Mouse (Mus musculus): ENCODE measurements around the gene 1810009A15Rik.
"Not testable (repeated sequence)": the region's sequence is repeated elsewhere in the genome, so short reads cannot be mapped to it uniquely, and the experiment has no call there.

Gene 1810009A15Rik

GRCm38 (mm10) chr19:8880311-8881033, 8.2 kb upstream of the 1810009A15Rik start, which contains the start of gene Uqcc3:
Gene Uqcc3 (minus strand): TSS chr19:8880923.
- peak; percentile 93 to 95 for DNase-seq

DNA sequence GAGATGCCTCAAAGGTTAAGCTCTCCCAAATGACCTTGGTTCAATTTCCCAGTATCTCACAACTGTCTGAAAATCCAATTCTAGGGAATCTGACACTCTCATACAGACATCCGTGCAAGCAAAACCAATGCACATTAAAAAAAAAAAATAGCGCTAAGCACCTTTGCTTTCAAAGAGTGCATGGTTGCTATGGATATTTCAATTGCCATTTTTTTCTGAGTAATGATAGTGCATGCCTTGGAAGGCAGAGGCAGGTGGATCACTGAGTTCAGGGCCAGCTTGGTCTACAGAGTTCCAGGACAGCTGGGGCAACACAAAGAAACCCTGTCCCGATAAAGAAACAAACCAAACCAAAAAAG, 7.6 kb upstream of the 1810009A15Rik start:
- no peak for DNase-seq

DNA sequence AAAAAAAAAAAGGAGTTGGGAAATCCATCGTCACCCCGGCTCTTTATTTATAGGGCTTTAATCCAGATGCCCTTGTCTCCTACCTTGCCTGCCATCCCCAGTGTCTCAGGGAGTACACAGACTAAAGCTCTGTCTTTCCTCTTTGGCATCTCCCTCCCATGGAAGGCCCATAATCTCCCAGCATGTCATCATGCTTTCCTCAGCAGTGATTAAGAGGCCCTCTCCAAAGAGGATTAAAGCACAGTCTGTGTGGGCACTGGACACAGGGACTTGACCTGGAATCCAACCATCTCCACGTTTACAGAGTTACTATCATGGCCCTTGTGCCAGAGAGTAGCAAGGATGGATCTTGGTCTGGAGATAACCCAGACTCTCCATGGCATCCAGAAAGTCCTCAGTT, 5.0 kb upstream of the 1810009A15Rik start, which contains the start of the genes Lbhd1 and Gm49403:
Gene Lbhd1, plus strand, starts transcription at position 117 of the 400 bp plus-strand sequence.
Gene Gm49403, plus strand, starts transcription at position 315 of the 400 bp plus-strand sequence.
- DNase-seq, result no peak

- DNase-seq, result no peak
These were observed 1.6 kb upstream of the 1810009A15Rik start for GRCm38 (mm10) chr19:8886916-8887584.

DNA sequence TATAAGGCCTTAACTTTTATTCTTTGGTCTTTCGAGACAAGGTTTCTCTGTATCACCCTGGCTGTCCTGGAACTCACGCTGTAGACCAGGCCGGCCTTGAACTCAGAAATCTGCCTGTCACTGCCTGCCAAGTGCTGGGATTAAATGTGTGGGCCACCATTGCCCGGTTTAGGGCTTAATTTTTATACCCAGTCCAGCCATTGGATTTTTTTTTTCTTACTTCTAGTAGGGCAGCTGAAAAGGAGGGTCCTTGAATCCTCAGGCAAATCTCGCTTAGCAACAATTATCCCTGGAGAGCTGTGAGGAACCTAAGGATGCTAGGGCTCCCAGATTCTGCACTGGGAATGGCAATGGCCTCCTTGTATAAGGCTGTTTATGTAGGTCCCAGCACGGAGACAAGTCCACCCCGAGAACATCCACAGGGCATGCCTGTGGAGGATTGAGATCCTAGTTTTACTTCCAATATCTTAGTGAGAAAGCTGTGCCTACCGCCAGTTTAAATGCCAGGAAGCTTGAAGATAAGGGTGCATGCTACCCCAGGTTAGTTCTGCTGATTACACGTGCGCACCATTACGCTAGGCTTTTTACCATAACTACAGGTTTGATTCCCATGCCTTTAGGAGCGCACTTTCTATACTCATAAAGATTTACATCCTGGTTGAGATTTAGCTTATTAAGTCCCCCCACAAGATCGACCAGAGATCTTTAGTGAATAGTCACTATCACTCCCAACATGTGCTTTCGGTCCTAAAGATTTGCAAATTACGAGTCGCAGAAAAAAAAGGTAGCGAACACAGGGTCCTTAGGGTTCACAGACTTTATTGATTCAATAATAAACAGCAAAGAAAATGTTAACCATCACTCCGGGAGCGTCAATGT, 829 bp upstream of the 1810009A15Rik start:
- DNase-seq, result no peak

DNA sequence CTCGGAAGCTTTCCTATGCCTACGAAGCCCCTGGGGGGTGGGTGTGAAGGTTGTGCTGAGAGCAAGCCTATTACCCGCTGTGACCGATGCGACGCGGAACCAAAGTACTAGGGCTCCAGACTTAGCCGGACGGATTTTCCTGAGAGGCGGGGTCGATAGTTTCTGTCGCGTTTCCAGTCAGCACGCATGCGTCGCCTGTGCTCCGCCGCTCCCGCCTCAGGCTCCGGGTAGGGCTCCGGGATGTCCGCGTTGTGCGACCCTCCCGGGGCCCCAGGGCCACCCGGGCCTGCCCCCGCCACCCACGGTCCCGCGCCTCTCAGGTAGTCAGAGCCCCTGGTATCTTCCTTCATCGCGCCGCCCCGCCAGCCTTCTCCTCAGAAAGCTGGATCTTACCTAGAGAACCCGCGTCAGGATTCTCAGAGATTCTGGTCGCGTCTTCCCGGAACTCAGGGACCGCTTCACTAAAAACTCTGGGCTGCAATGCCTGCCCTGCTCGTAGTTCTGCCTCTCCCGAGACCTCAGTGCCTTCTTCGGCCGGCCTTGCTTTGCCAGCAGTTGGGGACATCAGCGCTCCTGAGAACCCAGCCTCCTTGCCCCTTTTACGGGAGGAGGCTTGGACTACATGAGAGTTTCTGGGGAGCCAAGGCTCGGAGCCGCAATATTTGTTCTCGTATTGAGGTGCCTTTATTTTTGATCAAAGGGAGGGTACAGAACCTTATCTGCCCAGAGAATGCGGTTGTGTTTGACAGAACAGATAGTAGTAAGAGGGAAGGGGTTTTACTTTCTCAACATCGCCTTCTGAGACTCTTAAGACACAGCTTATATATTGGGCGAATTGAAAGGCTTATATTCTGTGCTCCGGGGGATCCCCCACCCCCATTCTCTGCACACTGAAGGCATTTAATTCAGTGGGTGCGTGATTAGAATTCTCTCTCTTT, 4.4 kb downstream of the 1810009A15Rik start, which contains the start of gene Ints5:
Gene Ints5, plus strand, starts transcription at position 177 of the 938 bp plus-strand sequence.
- peak; percentile 85 to 90 for DNase-seq

GRCm38 (mm10) chr19:8895397-8895960, 6.8 kb downstream of the 1810009A15Rik start:
- DNase-seq, result no peak

GRCm38 (mm10) chr19:8896231-8896630, 7.6 kb downstream of the 1810009A15Rik start:
- DNase-seq, result not testable (repeated sequence)

- DNase-seq, result peak; percentile 62 to 78
These were observed 8.7 kb downstream of the 1810009A15Rik start for GRCm38 (mm10) chr19:8897211-8897864.

DNA sequence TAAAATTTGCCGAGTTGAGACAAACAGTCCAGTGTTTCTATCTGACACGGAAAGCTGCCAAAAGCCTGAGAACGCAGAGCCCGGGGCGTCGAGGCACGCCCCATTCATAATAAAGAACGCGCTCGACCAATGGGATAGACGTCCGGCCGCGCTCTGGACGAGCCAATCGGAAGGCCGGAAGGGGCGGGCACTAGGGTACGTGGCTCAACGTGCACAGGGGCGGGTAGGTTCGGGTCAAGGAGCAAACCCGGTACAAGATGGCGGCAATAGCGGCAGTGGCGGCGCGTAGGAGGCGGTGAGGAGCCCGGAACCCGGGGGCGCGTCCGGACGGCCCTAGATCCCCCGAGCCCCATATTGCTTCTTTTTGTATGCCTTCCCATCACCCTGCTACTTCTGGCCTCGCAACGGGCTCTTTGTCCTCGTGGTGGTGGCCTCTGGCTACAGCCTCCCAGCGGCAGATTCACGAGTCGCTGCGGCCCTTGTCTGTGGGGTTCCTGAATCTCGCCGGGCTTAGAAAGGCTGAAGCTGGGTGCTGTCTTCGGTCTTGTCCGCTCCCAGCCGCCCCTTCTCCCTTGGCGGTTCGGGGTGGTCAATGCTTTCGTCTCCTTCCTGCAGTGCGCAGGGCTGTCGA, 9.3 kb downstream of the 1810009A15Rik start, which contains the start of gene Ganab:
Gene Ganab, plus strand, starts transcription at position 207 of the 631 bp plus-strand sequence.
- peak; percentile 97 to 99 for DNase-seq

DNA sequence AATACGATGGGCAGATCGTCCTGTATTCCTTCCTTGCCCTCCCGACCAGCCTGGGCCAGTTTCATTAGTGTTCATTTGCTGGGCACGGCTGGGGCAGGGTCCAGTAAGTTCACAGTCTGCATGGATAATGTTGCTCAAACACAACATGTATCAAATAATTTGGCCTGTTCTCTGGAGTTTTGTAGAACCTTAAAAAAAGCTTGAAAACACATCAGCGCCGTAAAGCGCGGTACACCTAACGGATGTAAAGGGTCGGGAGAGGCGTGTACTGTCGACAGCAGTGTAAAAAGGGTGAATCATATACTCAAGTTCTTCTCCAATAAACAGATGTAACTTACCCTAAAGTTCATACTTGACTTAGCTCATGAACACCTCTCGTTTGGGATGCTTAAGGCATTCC, 9.9 kb downstream of the 1810009A15Rik start:
- DNase-seq, result peak; percentile 10 to 46

DNA sequence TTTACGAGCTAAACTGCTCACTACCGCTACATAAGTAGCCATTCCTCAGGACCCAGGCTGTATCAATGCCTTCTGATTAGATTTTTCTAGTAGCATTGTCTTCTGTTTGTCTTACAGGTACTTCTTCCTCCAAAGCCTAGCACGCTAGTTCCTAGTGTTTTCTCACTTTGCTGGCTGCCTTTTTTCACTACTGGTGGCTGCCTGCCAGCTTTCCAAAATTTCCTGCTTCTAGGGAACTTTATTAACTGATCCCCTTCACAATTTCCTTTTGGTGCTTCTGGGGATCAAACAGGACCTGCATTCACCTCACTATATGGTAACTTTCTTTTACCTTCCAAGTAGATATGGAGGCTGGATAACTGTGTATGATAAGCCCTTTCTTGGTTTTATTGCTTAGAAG, 10.4 kb downstream of the 1810009A15Rik start:
- DNase-seq, result peak in 1 of 2 experiments; percentile 38

DNA sequence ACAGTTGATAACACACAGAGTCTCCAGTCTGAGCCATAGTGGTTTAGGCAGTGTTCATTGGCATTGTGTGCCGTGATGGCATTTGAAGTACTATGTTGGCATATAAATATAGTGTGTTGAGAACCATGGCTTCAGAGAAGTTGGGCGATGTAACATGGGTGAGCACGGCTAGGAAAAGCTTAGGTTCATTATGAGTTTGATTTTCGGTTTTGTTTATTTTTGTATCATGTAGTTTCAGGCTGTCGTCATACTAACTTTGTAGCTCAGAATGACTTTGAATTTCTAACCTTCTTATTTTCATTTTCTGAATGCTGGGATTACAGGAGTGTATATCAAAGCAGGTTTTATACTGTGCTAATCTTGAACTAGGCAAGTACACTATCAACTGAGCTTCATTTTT, 14.8 kb downstream of the 1810009A15Rik start:
- no peak for DNase-seq

DNA sequence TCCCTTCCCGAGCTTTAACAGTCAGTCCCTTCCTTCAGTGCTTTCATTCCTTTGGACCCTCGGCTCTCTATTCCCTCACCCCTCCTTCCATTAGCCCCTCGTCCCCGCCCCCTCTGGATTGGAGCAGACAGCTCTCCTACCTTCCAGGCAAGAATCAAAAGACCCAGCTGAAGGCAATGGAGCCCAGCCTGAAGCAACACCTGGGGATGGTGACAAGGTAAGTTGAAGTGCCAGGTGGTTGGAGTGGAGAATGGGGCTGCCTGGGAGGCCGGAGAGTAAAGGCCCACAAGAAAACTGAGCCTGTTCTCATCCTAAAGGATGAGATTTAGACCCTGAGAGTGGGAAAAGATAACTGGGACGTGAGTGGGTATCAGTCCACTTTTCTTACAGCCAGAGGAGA, 19.9 kb downstream of the 1810009A15Rik start:
- DNase-seq, result no peak

DNA sequence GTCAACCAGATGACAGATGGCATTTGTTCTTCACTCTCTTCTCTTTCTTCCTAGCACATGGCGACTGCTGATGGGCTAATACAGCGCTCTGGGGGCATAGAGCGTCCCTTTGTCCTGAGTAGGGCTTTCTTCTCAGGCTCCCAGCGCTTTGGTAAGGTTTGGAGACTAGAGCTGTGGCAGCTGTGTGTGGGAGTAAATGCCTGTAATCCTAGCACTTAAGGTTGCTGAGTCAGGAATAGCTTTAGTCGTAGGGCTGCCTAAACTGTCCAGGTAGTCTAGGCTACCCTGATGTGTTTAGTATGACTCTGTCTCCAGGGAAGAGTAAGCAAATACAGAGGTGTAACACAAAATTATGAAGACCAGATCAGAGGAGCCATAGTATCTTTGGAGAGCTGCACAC, 23.2 kb downstream of the 1810009A15Rik start:
- no peak for DNase-seq

DNA sequence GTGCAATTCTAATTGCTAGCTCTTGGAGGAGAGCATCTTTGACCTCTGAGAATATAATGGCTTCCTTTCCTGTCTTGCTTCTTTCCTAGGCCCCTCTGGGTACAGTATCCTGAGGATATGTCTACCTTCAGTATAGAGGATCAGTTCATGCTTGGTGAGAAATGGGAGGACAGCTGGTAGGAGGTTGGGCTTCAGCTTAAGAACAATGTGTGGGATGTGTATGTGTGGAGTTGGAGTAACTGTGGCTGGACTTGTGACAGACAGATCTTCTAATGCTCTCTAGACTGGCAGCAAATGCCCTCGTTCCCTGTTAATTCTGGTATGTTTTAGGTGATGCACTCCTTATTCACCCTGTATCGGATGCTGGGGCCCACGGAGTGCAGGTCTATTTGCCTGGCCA, 25.6 kb downstream of the 1810009A15Rik start:
- DNase-seq, result no peak

DNA sequence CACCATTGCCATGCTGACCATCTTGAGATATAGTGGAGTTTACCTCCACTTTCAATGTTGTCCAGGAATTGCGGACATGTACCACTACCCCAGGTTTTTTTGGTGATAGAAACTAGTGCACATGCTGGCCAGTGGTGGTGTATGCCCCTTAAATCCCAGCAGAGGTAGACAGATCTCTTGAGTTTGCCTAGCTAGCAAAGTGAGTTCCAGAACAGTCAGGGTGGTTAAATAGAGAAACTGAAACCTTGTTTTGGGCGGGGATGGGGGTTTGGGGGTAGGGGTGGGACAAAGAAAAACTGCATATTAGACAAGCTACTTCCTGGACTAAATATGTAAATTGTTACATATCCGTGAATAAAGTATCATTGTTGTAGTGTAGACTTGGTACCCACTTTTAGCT, 30.3 kb downstream of the 1810009A15Rik start:
- no peak for DNase-seq

- DNase-seq, result no peak
These were observed 31.0 kb downstream of the 1810009A15Rik start for GRCm38 (mm10) chr19:8919684-8920072.

DNA sequence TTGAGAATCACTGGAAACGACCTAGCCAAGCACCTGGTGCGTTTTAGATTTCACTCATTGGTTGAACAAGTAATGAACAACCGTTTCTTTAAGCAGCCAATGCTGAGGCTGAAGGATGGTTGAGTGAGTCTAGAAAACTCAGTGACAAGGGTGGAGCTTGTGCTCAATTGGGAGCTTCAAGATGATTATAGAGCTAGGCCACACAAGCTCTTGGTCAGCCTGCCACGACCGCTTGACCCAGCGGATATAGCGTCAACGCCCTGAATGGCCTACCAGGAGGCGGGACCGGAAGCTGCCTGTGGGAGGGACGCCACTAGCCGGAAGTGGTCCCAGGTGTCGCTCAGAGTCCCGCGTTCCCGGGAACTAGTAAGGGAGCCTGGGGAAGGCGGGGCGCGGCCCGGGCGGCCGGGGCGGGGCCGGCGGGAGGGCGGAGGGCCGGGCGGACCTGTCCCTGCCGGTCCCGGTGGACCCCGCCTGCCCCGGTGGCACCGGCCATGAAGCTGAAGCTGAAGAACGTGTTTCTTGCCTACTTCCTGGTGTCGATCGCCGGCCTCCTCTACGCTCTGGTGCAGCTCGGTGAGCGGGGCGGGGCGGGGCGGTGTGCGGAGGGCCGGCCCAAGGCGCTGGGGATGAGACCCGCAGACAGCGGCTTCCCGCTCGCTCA, 31.6 kb downstream of the 1810009A15Rik start, which contains the start of gene B3gat3:
Gene B3gat3, plus strand, starts transcription at position 302 of the 664 bp plus-strand sequence.
- DNase-seq, result peak; percentile 96 to 98

All from kidney, postnatal 25 days (tissue).